In genomic region chr4:57181538-57181937, GRCm38 (mm10) we compare ENCODE assay signal across 12 mouse cellular contexts. TPM values are rescaled to one million over a fixed set of nuclear protein-coding genes. Genes with fewer than 3 reads are reported as not detected.
DNase-seq lines count a peak whose midpoint lies in the region; ATAC-seq and TF ChIP-seq lines count a peak whose summit lies in the region.
"Had no signal": no experiment of that assay in that cellular context is flagged by ENCODE, and none has a peak within 500 bp of the region (broad histone marks: within the 10 kb centered on the region; RNA-seq: fewer than 3 reads in every experiment).

No protein-coding gene starts in this region.

- H3K4me1 ChIP-seq in kidney, embryonic 14.5 days (ENCODE audit: control insufficient read depth, insufficient read depth, low read length), result peaks cover 13% of the 10 kb centered on the region
- H3K4me1 ChIP-seq in E14TG2a.4 (replicated peaks; ENCODE audit: low read depth, low read length), result peaks cover 22% of the 10 kb centered on the region
- H3K4me1 ChIP-seq in kidney, postnatal 0 days (replicated peaks; ENCODE audit: insufficient read depth, low read length), result peaks cover 3% of the 10 kb centered on the region; the same call in 1 of the 2 replicates
- H3K4me1 ChIP-seq: hindbrain, embryonic 15.5 days had no signal

- no peak overlapping the region for H3K4me3 ChIP-seq in kidney, embryonic 14.5 days (ENCODE audit: low read length)
- H3K4me3 ChIP-seq in E14TG2a.4 (replicated peaks; ENCODE audit: low read length), result no peak overlapping the region
- no peak overlapping the region for H3K4me3 ChIP-seq in kidney, postnatal 0 days (replicated peaks; ENCODE audit: low read depth, low read length)
- H3K4me3 ChIP-seq: embryonic facial prominence, embryonic 12.5 days; hindbrain, embryonic 15.5 days; limb, embryonic 15.5 days had no signal

- no peaks in the 10 kb centered on the region for H3K27me3 ChIP-seq in kidney, embryonic 14.5 days (ENCODE audit: control insufficient read depth, insufficient read depth, low read length)
- H3K27me3 ChIP-seq in E14TG2a.4 (ENCODE audit: insufficient read depth, low read length), result no peaks in the 10 kb centered on the region
- no peaks in the 10 kb centered on the region for H3K27me3 ChIP-seq in kidney, postnatal 0 days (ENCODE audit: insufficient read depth, low read length)
- H3K27me3 ChIP-seq: embryonic facial prominence, embryonic 12.5 days; hindbrain, embryonic 15.5 days; limb, embryonic 15.5 days had no signal

- no peaks in the 10 kb centered on the region for H3K36me3 ChIP-seq in kidney, embryonic 14.5 days (ENCODE audit: control insufficient read depth, insufficient read depth, low read length)
- no peaks in the 10 kb centered on the region for H3K36me3 ChIP-seq in E14TG2a.4 (ENCODE audit: insufficient read depth, low read length)
- no peaks in the 10 kb centered on the region for H3K36me3 ChIP-seq in kidney, postnatal 0 days (ENCODE audit: insufficient read depth, low read length)
- H3K36me3 ChIP-seq: embryonic facial prominence, embryonic 12.5 days; hindbrain, embryonic 15.5 days; limb, embryonic 15.5 days had no signal

- no peak for ATAC-seq in kidney, embryonic 14.5 days (ENCODE audit: low FRiP score, low TSS enrichment)
- no peak for ATAC-seq in kidney, postnatal 0 days (replicated peaks; ENCODE audit: low FRiP score, low read depth)

- WGBS in kidney, embryonic 14.5 days, result 56% methylated on average over 1 of the region's 1 CpGs
- WGBS in kidney, postnatal 0 days, result 72% methylated on average over 1 of the region's 1 CpGs

- no peak overlapping the region for H3K9ac ChIP-seq in kidney, embryonic 14.5 days (ENCODE audit: low read depth, low read length)
- H3K9ac ChIP-seq in kidney, postnatal 0 days (ENCODE audit: low read depth, low read length), result no peak overlapping the region
- H3K9ac ChIP-seq: embryonic facial prominence, embryonic 12.5 days; hindbrain, embryonic 15.5 days; limb, embryonic 15.5 days had no signal

- no peak overlapping the region for H3K27ac ChIP-seq in kidney, embryonic 14.5 days (ENCODE audit: low read depth, low read length)
- H3K27ac ChIP-seq in kidney, postnatal 0 days, result no peak overlapping the region
- H3K27ac ChIP-seq: embryonic facial prominence, embryonic 12.5 days; hindbrain, embryonic 15.5 days; limb, embryonic 15.5 days had no signal

- DNase-seq in kidney, adult 18-20 months, result peak; percentile 40
- peak; percentile 26 for DNase-seq in adrenal gland, postnatal 25 days
- DNase-seq in kidney, postnatal 0 days (ENCODE audit: low spot score), result no peak
- DNase-seq in B cell, adult 2 months, result no peak
- no peak for DNase-seq in right cerebral cortex, postnatal 4 days
- no peak for DNase-seq in heart, adult 9 months (ENCODE audit: low spot score in 2 of 2)
- DNase-seq: thymus, postnatal 36 days had no signal

- no peaks in the 10 kb centered on the region for H3K9me3 ChIP-seq in kidney, embryonic 14.5 days (ENCODE audit: control insufficient read depth, low read length)
- H3K9me3 ChIP-seq in E14TG2a.4 (ENCODE audit: low read length), result no peaks in the 10 kb centered on the region
- no peaks in the 10 kb centered on the region for H3K9me3 ChIP-seq in kidney, postnatal 0 days (replicated peaks; ENCODE audit: low read length)
- H3K9me3 ChIP-seq: embryonic facial prominence, embryonic 12.5 days; hindbrain, embryonic 15.5 days; limb, embryonic 15.5 days had no signal

- no peak overlapping the region for H3K4me2 ChIP-seq in kidney, embryonic 14.5 days (replicated peaks; ENCODE audit: low read depth, low read length)
- H3K4me2 ChIP-seq in kidney, postnatal 0 days (ENCODE audit: low read length), result no peak overlapping the region
- H3K4me2 ChIP-seq: embryonic facial prominence, embryonic 12.5 days; hindbrain, embryonic 15.5 days; limb, embryonic 15.5 days had no signal

- 0 out of 2 replicates have a peak, but pooled peaks have one; percentile 17 for TF ChIP-seq CTCF in E14TG2a.4 (conservative IDR thresholded peaks at IDR 0.05; ENCODE audit: low read length)
- peak; percentile 63 for TF ChIP-seq CTCF in kidney, postnatal 0 days (IDR thresholded peaks at IDR 0.05; ENCODE audit: low read depth)

RNA-seq across cellular contexts. Expression of gene Epb41l4b, which starts 38.3 kb away (rescaled TPM):
- 2.3 and 2.9 TPM in 2 replicates for polyA plus RNA-seq in kidney, embryonic 14.5 days (2014; fragmentation: Nextera tagmentation; extraction: Ambion mirVana)
- total RNA-seq in adrenal gland, postnatal 25 days (2021), result 1.4 and 2.3 TPM in 2 replicates
- 6.8 and 7.0 TPM in 2 replicates for polyA plus RNA-seq in kidney, postnatal 0 days (2015; fragmentation: Nextera tagmentation; extraction: Ambion mirVana)

Comparison
In these comparisons a context has a peak if more than half of its experiments do, and no peak if none do; other contexts are left out.
1. DNase-seq: peak in kidney, adult 18-20 months (single experiment) and adrenal gland, postnatal 25 days (single experiment); none in kidney, postnatal 0 days (single experiment), B cell, adult 2 months (0 of 2), right cerebral cortex, postnatal 4 days (single experiment) and heart, adult 9 months (0 of 2).